Mouse (Mus musculus): ENCODE measurements around the gene Rgs3.

DNA sequence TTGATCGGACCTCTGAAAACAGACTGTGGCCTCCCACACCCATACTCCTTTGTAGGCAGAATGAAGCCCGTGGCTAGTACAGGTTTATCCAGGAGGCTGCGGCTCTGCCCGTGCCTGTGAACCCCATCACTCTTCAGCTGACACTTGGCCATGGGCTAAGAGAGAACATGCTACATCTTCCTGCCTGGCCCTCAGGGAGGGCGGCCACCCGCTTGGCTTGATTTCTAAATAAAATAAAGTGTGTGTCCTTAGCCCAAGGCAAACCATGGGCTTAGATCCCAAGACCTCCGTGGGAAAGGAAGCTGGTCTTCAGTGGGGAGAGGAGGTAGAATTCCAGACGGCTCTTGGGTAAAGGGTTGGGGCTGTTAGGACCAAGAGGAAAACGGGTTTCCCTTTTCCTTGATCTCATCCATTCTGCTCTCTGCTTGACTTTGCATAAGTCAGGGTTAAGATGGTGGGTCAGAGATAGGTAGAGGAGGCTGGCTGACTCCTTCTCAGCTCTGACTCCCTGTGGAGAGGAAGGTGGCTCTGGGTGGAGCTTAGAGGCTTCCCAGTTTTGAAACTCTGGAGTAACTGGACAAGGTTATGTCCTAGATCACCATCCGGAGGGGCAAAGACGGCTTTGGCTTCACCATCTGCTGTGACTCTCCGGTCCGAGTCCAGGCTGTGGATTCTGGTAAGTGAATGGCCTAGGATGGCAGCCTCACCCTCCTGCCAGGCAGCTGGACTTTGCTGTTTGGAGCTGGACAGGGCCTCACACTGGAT, 63.8 kb downstream of the Rgs3 start:
- no peak for TF ChIP-seq CTCF (IDR thresholded peaks at IDR 0.05; ENCODE audit: borderline replicate concordance, insufficient read depth, low read length)
- no peak for TF ChIP-seq POLR2A (IDR thresholded peaks at IDR 0.05; ENCODE audit: low read depth, low read length)
